Mouse (Mus musculus) bone marrow, adult 2 months (tissue): ENCODE results near the gene Epb41l2.

Experiments used
- CTCF ChIP-seq: fragments of 200-500 bp; IDR thresholded peaks from 2 replicates; pipeline ENCODE4 v1.5.1; 2011; ENCODE audit warnings: low read length, control low read depth; ENCODE audit not compliant: control insufficient read depth, insufficient read depth
- POLR2A ChIP-seq: fragments of 200-500 bp; IDR thresholded peaks from 2 replicates; pipeline ENCODE4 v1.6.1; 2011; ENCODE audit warnings: low read depth, mild to moderate bottlenecking, control low read depth, low read length, borderline replicate concordance; ENCODE audit not compliant: control insufficient read depth

GRCm38 (mm10) chr10:25527126-25527525 lies 167.5 kb downstream of the Epb41l2 start:
- TF ChIP-seq CTCF (no peak), POLR2A (no peak)
